Mouse (Mus musculus) large intestine, adult 2 months (tissue): ENCODE measurements at regions not wholly inside any gene's neighbourhood (a gene's known extent, or its start where the extent isn't known, plus 50 kb on each side); places are given as distances from the start of the nearest gene placed in this dataset.

Source experiments
- DNase-seq: peaks from one replicate; pipeline ENCODE4 v3.0.0-alpha.2; 2012; ENCODE audit warnings: low read depth, low spot score
- WGBS: fragments of 180-500 bp; shearing (Covaris S2); methylation state at CpG from one replicate; pipeline ENCODE4 v1.1.7; 2018; 5-methylcytosine and 5-hydroxymethylcytosine counted together

DNA sequence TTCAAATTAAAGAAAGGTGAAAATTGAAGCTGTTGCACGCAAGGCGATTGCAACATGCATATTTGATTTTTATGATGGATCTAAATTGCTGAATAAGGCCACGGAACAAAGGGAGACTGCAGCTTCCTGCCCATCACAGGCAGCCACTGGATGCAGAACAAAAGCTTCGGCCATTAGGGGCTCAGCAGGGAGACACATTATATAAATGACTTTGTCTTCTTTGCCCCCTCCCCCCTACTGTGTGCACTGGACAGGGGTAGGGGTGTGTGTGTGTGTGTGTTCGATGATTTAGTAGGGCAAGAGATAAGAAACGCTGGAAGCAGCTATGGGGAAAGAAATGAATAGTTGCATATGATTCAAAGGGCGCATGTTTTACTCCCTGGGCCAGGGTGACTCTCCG, 481.2 kb upstream of the Pmfbp1 start:
- 44% methylated on average over 8 of the region's 8 CpGs for WGBS
- no peak for DNase-seq

DNA sequence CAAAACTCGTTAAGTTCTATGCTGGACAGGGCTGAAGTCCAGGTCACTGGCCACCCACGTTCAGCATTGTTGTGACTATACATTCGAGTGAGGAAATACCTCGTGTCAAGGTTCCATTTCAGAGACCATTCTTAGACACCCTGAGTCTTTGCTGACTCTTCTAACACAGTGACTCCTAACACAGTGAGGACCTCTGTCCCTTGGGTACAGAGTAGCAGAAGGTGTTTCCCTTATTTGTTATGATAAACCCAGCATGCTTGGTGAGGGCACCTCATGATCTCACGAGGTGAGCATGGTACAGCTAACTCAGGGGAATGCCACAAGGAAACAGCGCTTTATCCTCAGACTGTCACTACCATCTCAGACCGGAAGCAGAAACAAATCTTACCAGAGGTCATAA, 480.2 kb upstream of the Pmfbp1 start:
- no peak for DNase-seq
- 67% methylated on average over 7 of the region's 7 CpGs for WGBS

DNA sequence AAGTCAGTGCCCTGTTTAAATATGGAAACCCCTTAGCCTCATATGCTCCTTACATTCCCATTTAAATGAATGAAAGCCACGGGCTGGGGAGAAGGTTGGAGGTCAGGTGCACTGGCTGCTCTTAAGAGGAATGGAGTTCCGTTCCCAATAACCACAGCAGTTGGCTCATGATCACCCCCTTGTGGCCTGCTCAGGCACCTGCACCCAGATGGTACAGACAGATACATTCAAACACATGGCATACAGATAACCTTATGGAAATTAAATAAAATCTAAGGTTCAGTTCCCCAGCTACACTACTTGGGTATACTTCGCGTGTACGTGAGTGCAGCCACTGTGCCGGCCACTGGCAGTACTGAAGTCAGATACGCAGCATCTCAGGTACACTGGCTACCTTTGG, 479.1 kb upstream of the Pmfbp1 start:
- 73% methylated on average over 7 of the region's 7 CpGs for WGBS
- no peak for DNase-seq

DNA sequence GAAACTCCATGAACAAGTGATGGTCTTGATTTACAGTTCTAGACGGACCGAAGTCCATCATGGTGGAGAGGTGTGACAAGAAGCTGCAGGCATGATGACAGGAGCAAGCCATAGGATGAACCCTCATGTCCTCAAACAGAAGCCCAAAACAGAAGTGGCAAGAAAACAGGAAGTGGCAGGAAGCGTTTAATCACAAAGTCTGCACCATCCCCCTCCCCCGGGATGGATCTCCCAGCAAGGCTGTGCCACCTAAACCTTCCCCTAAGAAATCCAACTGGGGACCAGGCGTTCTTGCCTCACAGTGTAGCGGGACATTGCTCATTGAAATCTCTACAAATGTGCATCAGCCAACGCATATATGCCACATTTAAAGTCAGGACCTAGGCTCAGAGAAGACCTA, 474.3 kb upstream of the Pmfbp1 start:
- no peak for DNase-seq
- WGBS, result 82% methylated on average over 7 of the region's 7 CpGs

DNA sequence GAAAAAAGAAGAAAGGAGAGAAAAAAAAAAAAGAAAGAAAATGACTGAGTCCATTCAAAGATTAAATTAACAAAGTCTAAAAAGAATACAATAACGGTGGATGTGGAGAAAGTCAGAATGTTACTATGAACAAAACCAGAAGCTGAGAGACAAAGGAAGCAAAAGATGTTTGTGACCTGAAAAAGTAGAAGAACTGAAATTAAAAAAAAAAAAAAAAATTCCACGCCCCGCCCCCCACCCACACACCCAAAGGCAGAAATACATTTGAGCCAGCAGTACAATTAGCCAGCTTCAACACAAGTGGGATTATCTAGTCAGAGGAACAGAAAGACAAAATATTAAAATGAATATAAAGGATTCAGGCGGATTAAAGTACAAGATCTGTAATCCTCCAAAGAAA, 473.7 kb upstream of the Pmfbp1 start:
- WGBS, result 87% methylated on average over 4 of the region's 4 CpGs
- no peak for DNase-seq

DNA sequence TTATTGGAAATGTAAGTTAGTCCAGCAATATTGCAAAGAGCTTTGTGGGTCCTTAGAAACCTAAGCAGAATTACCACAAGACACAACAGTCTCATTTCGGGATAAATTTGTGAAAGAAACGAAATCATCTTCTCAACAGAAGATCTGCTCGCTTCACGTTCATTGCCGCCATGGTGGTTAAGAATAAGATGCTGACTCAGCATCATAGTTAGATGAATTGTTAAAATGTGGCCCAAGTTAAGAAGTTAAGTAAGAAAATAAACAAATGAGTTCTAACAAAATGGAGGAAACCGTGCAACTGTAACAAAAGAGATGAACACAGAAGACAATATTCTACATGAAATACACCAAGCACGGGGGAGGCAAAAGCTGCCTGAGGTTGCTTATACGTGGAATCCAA, 465.9 kb upstream of the Pmfbp1 start:
- 92% methylated on average over 8 of the region's 8 CpGs for WGBS
- DNase-seq, result no peak

DNA sequence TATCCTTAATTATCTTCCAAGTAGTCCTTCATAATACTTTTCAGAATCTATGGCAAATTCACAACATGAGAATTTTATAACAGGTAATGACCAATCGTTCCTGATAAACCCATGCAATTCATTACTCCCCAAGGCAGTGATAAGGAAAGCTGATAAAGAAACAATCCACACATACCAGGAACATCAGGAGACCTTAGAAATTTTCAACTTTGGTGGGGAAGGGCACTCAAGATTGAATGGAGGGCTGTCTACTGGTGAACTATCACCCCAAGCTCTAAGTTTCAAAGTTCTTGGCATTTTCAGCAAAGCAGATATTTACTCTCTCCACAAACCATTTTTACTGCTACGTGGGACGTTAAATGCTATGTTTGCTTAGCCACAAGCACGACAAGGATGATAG, 440.2 kb upstream of the Pmfbp1 start:
- DNase-seq, result no peak
- 41% methylated on average over 4 of the region's 4 CpGs for WGBS

DNA sequence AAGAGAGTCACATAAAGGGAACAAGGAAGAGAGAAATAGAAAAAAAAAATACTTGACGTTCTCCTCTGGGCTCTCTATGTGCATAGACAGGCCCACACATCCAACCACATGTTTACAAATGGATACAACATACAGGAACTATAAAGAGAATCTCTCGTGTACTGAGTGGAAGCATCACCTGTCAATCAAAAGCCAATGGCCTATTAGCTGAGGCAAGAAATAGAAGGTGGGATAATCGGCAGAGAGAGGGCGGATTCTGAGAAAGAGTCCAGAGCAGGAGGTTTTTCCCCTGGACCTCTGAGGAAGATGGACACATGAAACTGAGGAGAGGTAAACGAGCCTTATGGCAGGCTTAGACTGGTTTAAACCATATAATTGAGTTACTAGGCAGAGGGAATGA, 434.7 kb upstream of the Pmfbp1 start:
- 70% methylated on average over 5 of the region's 5 CpGs for WGBS
- no peak for DNase-seq

DNA sequence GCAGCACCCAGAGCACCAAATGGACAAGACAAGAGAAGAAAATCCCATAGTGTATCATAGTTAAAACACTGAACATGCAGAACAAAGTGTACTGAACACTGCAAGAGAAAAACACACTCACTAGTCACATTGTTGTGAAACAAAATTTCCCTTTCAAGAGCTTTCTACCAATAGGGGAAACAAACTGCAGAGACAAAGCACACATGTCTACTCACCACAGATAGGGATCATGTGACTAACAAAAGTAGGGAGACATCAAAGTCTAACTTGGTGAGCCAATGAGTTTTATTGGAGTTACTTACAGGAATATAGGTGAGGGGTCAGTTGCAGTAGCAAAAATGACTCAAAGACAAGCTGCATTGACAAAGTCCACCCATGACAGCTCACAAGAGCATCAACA, 431.5 kb upstream of the Pmfbp1 start:
- DNase-seq, result no peak

DNA sequence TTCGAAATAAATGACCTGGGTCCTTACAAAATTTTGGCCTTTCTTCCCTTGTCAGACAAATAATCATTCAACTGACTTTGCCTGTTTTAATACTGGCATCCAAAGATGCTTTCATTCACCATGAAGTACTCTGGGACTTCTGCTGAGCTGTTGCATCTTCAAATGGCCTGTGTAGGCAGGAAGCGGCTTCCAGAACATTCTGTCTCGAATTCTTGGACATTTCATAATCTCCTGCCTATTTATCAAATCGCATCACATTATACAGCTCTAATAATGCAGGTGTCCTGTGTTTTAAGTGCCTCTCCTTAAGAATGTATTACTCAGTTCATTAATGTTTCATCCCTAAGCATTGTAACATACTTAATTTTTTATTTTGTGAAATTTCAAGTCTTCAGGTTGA, 420.1 kb upstream of the Pmfbp1 start:
- no peak for DNase-seq
- 79% methylated on average over 4 of the region's 4 CpGs for WGBS

DNA sequence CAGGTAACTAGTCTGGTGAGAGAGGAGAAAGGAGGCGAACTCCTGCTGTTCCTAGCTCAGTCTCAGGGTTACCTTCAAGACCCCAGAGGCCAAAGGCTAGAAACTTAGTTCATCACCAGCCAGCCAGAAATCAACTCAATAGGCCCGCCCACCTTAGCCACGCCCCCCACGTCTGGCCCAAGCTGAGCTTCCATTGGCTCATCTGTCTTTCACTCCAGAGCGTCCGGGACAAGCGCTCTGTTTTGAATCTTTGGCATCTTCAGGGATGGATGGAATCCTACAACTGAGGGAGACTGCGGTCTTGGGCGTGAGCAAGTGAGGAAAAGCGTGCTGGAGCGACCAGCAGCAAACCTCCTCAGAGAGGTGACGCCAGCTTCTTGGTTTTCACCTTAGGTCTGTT, 418.8 kb upstream of the Pmfbp1 start:
- 27% methylated on average over 12 of the region's 12 CpGs for WGBS
- no peak for DNase-seq

DNA sequence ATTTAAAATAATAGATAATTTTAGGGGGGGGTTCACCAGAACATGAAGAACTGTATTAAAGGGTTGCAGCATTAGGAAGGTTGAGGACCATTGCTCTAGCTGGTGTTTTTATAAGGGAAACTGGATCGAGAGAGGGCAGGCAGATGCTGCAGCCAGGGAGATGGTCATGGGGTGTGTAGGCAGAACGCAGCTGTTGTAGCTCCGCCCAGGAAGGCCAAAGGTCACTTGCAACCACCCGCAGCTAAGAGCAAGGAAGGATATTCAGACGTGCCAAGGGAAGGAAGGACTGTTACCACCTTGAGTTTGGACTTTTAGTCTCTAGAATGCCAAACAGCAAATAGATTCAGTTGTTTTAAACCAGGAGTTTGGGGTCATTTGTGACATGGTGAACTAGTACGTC, 414.6 kb upstream of the Pmfbp1 start:
- 33% methylated on average over 6 of the region's 6 CpGs for WGBS
- DNase-seq, result no peak

DNA sequence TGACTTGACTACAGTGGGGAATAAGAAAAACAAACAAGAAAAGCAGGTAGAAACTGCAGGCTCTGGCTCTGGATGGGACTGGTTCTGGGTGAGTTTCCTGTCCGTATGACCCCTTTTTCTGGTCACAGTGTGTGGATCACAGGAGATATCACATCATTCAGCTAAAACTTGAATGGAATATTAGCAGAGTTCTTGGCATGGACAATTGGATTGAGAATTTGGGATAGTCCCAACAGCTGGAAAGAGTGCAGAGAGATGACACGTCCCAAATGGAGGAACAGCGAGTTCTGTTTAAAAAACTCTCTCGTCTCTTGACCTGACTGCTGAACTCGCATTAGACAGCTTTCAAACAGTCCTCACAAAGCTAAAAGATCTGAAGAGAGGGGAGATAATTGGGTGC, 412.5 kb upstream of the Pmfbp1 start:
- WGBS, result 57% methylated on average over 5 of the region's 5 CpGs
- DNase-seq, result no peak

DNA sequence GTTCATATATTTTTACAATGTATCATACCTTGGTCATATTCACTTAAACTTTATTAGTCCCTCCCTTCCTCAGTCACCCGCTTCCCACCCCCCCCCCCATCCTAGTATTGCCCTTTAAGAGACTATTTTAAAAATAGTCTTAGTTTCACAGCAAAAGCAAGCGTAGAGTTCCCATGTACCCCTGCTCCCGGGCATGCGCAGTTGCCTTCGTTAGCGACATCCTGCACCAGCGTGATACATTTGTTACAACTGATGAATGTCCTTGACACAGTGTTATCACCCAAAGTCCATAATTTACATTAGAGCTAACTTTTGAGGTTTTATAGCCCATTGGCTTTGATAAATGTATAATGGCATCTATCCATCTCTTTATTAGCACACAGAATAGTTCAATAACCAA, 408.7 kb upstream of the Pmfbp1 start:
- no peak for DNase-seq
- 87% methylated on average over 7 of the region's 7 CpGs for WGBS

DNA sequence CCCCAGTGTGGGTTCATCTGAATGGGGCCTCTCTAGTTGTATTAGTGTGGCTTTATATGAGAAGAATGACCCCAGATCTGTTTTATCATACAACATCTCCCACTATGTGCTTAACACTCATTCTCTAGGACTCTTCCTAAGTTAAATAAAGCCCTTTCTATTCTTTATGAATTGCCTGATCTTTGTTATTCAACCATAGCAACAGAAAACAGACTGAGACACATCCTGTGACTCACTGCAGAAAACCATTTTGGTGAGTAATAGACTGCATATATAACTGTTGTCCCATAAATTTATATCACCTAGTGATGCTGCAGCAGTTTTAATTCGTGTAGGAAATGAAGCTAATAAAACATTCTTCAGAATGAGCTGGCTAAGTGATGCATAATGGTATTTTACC, 406.0 kb upstream of the Pmfbp1 start:
- no peak for DNase-seq
- 5% methylated on average over 1 of the region's 1 CpGs for WGBS

DNA sequence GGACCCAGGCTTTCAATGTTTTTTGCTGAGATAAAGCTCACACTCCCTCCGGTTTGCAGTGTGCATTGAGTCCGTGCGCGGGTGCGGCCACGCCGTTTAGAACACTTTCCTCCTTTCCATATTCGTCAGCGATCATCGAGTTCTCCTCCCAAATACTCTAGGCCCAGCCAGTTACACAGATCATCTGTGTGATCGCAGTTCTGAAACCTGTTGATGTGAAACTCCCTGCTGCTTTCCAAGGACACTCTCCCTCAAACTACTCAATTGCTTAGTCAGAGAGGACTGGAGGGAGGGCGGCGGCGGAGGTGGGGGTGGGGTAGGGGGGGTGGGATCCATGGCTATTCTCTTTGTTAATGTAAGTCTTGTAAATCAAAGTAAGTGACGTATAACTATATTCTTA, 394.2 kb upstream of the Pmfbp1 start:
- 87% methylated on average over 15 of the region's 15 CpGs for WGBS
- no peak for DNase-seq

DNA sequence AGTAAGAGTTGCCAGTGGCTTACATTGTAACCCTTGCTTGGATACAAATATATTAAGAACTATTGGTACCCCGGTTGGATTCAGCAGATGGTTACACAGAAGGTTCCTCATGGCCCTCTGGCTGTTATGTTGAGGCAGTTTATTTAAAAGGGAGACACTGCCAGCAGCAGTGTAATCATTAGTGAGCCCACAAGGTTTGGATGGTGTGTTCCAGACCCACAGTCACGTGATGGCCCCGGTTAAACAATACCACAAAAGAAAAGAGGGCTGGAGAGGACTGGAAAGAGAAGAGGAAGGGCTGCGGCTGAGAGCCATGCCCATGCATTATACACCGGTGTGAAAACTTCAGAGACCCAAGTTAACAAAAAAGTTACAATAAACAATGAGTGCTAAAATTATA, 392.4 kb upstream of the Pmfbp1 start:
- DNase-seq, result no peak
- WGBS, result 72% methylated on average over 5 of the region's 5 CpGs

DNA sequence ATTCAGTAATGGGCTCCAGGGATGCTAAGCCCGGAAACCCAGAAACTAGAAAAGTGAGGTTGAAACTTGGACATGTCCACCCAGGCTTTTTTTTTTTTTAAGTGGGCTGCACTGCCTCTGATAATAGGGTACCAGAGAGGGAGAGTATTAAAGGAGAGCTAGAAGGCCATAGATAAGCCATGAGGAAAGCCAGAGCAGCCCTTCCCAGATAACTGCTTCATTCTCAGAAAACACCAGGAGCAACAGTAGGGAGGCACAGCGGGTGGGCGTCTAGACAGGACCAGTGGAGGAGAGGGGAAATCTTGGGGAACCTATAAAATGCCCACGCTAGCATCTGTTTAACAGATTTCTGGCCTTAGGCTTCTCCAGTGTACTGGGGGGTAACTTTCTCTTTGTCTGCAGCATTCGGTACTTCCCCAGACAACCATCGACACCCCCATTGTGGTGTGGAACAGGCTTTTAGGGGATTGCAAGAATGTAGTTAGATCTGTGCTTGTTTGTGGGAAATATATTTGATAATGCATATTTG, 389.0 kb upstream of the Pmfbp1 start:
- no peak for DNase-seq
- WGBS, result 73% methylated on average over 6 of the region's 6 CpGs

DNA sequence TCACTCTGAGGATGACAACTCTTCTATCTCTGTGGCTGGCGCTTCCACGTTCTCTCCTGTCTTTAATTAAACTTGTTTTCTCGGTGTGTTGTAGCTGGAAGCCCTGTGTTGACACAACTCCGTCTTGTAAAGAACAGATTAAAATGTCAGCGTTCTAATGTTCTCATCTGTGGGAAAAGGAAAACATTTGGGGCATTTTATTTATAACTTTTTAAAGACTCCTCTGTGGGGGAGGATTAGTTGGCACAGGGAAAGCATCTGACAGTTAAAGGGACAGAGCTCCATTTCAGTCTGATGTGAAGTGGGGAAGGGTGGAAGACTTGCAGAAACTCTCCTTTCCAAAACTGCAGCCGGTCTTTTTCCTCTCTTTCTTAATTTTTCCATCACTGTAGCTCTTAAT, 388.1 kb upstream of the Pmfbp1 start:
- 33% methylated on average over 6 of the region's 6 CpGs for WGBS
- DNase-seq, result no peak

DNA sequence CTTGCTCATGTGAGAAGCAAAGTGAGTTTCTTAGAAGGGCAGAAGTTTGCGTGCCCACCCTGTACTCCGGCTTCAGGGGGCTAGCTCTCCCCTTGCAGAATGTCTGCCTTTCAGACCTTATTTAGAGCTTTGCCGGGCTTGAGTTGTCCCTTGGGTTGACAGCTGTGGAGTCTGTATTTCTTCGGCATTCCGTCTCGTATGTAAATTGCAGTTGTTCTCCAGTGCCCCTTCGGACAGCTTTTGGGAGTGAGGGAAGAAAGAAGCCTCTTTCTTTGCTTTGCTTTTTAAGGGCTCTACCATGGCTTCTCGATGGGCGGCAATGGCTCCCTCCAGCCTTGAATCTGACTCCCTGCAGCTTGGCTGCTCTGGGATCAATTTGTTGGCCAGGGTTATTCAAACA, 386.9 kb upstream of the Pmfbp1 start:
- WGBS, result 75% methylated on average over 9 of the region's 9 CpGs
- DNase-seq, result no peak

DNA sequence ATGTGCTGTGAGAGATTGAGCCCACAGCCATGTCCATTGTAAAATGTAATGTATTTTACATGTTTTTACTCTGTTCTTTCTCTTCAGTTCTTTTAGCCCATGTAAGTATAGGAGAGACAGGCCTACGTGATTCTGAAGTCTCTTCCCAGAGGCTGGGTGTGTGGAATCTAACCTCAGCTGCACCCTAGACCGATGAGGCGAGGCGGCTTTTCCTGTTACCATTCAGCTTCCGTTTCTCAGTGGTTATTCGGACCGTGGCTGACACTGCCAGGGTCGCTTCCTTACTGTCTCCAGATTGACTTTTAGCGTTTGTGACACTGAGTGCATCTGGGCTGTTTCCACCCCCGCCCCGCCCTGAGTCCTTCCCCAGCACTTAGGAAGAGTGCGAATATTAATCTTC, 386.1 kb upstream of the Pmfbp1 start:
- 64% methylated on average over 12 of the region's 12 CpGs for WGBS
- no peak for DNase-seq

DNA sequence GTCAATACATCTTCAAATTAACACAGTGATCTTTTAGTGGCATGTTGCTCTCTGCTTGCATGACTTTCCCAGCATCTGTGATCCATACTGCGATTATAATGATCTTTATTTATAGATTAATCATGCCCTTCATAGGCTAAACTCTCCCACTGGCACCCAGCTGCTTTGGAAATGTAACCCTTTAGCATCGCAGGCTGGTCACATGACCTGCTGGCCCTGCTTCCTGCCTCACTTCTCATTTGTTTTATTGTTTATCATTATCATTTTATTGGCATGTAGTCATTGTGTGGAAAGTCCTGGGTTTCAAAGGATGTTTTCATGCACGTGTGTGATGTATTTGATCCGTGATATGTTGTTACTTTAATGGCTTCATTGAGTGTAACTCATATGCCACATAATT, 384.4 kb upstream of the Pmfbp1 start:
- 64% methylated on average over 4 of the region's 4 CpGs for WGBS
- DNase-seq, result no peak

DNA sequence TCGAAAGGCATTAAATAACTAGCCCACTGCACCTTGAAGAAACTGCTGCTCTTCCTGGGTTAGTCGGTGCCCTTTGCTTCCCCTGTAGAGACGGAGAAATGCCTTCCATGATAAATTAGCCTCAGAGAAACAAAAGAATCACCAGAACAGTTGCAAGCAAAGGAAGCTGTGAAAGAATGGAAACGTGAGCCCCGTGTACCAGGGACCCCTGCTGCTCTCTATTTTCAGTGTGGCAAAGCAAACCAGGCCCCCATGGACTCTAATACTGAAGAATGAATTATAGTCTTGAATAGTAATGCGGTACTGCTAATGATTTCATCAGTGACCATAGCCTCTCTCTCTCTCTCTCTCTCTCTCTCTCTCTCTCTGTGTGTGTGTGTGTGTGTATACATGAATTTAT, 372.1 kb upstream of the Pmfbp1 start:
- no peak for DNase-seq
- WGBS, result 63% methylated on average over 6 of the region's 6 CpGs
